Mouse (Mus musculus): ENCODE results near the gene Cdh5.

DNA sequence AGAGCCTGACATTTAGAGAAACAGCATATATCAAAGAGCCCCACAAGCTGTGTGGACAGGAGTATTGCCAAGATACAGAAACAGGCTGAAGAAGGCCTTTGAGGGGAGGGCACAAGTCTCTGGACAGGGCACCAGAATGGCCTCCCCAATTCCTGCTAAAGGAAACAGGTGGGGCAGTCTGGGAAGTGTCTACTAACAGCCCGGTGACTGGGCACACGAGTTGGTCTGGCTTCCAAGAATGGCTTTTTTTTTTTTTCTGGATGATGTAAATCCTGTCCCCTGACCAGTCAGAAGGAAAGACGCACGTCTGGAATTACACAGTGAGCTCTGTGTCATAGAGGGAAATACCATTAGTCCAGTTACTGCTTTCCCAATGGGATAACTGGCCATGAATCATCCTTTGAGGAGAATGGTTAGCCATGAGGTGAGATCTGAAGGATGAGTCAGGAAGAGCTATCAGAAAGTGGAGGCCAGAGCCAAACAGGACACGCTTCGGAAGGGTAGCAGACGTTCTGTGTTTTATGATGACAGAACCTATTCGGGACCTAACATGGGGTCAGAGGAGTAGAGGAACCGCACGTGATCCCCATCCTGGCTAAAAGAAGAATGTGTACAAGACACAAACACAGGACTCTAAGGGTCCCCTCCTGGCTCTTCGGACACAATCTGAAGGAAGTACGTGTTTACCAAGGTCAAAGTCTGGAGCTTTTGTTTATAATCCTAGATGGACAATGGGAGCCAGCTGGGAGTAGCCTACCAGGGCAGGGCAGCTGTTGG, 20.4 kb downstream of the Cdh5 start:
- no peak for TF ChIP-seq GATA1 (IDR thresholded peaks at IDR 0.05; ENCODE audit: low read length)
- no peak for TF ChIP-seq TAL1 (IDR thresholded peaks at IDR 0.05; ENCODE audit: low read length)
